Mouse (Mus musculus) kidney, postnatal 25 days (tissue): ENCODE measurements around the gene Efcab10.

Experiments
- DNase-seq, 2 experiments: peaks; one replicate each; pipeline ENCODE4 v3.0.0; 2021; ENCODE audit warnings: mixed read lengths in 2 of 2

Gene Efcab10

GRCm38 (mm10) chr12:33394804-33395623 lies at the start of gene Efcab10:
Gene Efcab10, plus strand, starts transcription at chr12:33394854.
- peak; percentile 27 to 59 for DNase-seq

GRCm38 (mm10) chr12:33344970-33345772 lies 49.5 kb upstream of the Efcab10 start:
- DNase-seq, result peak in 1 of 2 experiments; percentile 25

- DNase-seq, result peak in 1 of 2 experiments; percentile 29
Measured at GRCm38 (mm10) chr12:33345773-33346435, 48.8 kb upstream of the Efcab10 start.

GRCm38 (mm10) chr12:33352671-33353070 lies 42.0 kb upstream of the Efcab10 start:
- DNase-seq, result no peak

GRCm38 (mm10) chr12:33358345-33358744 lies 36.3 kb upstream of the Efcab10 start:
- no peak for DNase-seq

GRCm38 (mm10) chr12:33359209-33359608 lies 35.4 kb upstream of the Efcab10 start:
- DNase-seq, result no peak

- DNase-seq, result no peak
Measured at GRCm38 (mm10) chr12:33359878-33360482, 34.7 kb upstream of the Efcab10 start.

GRCm38 (mm10) chr12:33360729-33361128 lies 33.9 kb upstream of the Efcab10 start:
- peak in 1 of 2 experiments; percentile 69 for DNase-seq

- DNase-seq, result no peak
Measured at GRCm38 (mm10) chr12:33364511-33364910, 30.1 kb upstream of the Efcab10 start.

- DNase-seq, result no peak
Measured at GRCm38 (mm10) chr12:33365133-33365532, 29.5 kb upstream of the Efcab10 start.

GRCm38 (mm10) chr12:33369555-33369954 lies 25.1 kb upstream of the Efcab10 start:
- DNase-seq, result no peak

GRCm38 (mm10) chr12:33379624-33380445 lies 14.8 kb upstream of the Efcab10 start:
- peak; percentile 70 to 78 for DNase-seq

GRCm38 (mm10) chr12:33388842-33389241 lies 5.8 kb upstream of the Efcab10 start:
- DNase-seq, result peak; percentile 62 to 76

- DNase-seq, result no peak
Measured at GRCm38 (mm10) chr12:33390844-33391560, 3.7 kb upstream of the Efcab10 start.

- no peak for DNase-seq
Measured at GRCm38 (mm10) chr12:33403265-33403693, 8.6 kb downstream of the Efcab10 start.

GRCm38 (mm10) chr12:33404996-33405395 lies 10.3 kb downstream of the Efcab10 start:
- DNase-seq, result no peak

GRCm38 (mm10) chr12:33405398-33406026 lies 10.9 kb downstream of the Efcab10 start:
- DNase-seq, result no peak

GRCm38 (mm10) chr12:33411580-33412151 lies 17.0 kb downstream of the Efcab10 start:
- DNase-seq, result no peak

GRCm38 (mm10) chr12:33424329-33424728 lies 29.7 kb downstream of the Efcab10 start:
- peak in 1 of 2 experiments; percentile 61 for DNase-seq

GRCm38 (mm10) chr12:33427293-33427692 lies 32.6 kb downstream of the Efcab10 start:
- DNase-seq, result no peak
